Mouse (Mus musculus): Measurements from ENCODE around the gene Dtl. TPM values are rescaled to one million over a fixed set of nuclear protein-coding genes. Genes with fewer than 3 reads are reported as not detected.

Gene Dtl
- total RNA-seq, 2 experiments from 2014 or later: 4.2 to 4.9 TPM

Other genes with a start within 250 kb of the Dtl start
- 10 to 100 TPM; 18.1 to 19.5 TPM for gene Tmem206, start 249.6 kb downstream of the Dtl start, total RNA-seq (2021)
- gene Ppp2r5a, start 172.3 kb downstream of the Dtl start, total RNA-seq (2021): 10 to 100 TPM; 33.5 to 35.5 TPM
- gene Ints7, start 92 bp upstream of the Dtl start, total RNA-seq (2021): 10 to 100 TPM; 38.6 to 39.5 TPM
- gene Lpgat1, start 142.3 kb upstream of the Dtl start, total RNA-seq (2021): 10 to 100 TPM; 91.7 to 92.3 TPM
- 1 to 10 TPM; 4.8 to 6.1 TPM for gene Nek2, start 245.9 kb upstream of the Dtl start, total RNA-seq (2021)